Mouse (Mus musculus) hindbrain, embryonic 16.5 days (tissue): ENCODE results near the gene Osbp2. TPM values are rescaled to one million over a fixed set of nuclear protein-coding genes. Genes with fewer than 3 reads are reported as not detected.

Experiments
- ATAC-seq: fragments of 200-750 bp; cut with Nextera tagmentation; 2 replicates; pipeline ENCODE4 v1.8.0; 2017; ENCODE audit warnings: moderate TSS enrichment, moderate library complexity
- H3K27ac ChIP-seq: fragments of 300-500 bp; sonication (generic); 2 replicates; pipeline ENCODE4 v1.5.1; 2014; ENCODE audit warnings: low read depth, mild to moderate bottlenecking, control low read depth, low read length, moderate library complexity
- H3K27me3 ChIP-seq: fragments of 300-500 bp; sonication (generic); replicated peaks from 2 replicates; pipeline ENCODE4 v1.6.1; 2014; ENCODE audit warnings: low read length; ENCODE audit not compliant: control insufficient read depth, insufficient read depth
- H3K36me3 ChIP-seq: fragments of 300-500 bp; sonication (generic); 2 replicates; pipeline ENCODE4 v1.6.1; 2014; ENCODE audit warnings: mild to moderate bottlenecking, low read length, moderate library complexity, mixed read lengths; ENCODE audit not compliant: control insufficient read depth, insufficient read depth
- H3K4me1 ChIP-seq: fragments of 300-500 bp; sonication (generic); 2 replicates; pipeline ENCODE4 v1.6.1; 2014; ENCODE audit warnings: low read depth, low read length; ENCODE audit not compliant: control insufficient read depth, insufficient read depth
- H3K4me2 ChIP-seq: fragments of 300-500 bp; sonication (generic); 2 replicates; pipeline ENCODE4 v1.6.1; 2014; ENCODE audit warnings: mild to moderate bottlenecking, low read length, control low read depth, moderate library complexity
- H3K4me3 ChIP-seq: fragments of 300-500 bp; sonication (generic); 2 replicates; pipeline ENCODE4 v1.5.1; 2014; ENCODE audit warnings: mild to moderate bottlenecking, low read length, control low read depth, moderate library complexity
- H3K9ac ChIP-seq: fragments of 300-500 bp; sonication (generic); 2 replicates; pipeline ENCODE4 v1.6.1; 2014; ENCODE audit warnings: low read depth, mild to moderate bottlenecking, control low read depth, low read length, moderate library complexity
- H3K9me3 ChIP-seq: fragments of 300-500 bp; sonication (generic); 2 replicates; pipeline ENCODE4 v1.6.1; 2014; ENCODE audit warnings: mild to moderate bottlenecking, low read length, moderate library complexity; ENCODE audit not compliant: control insufficient read depth
- WGBS: fragments of 180-500 bp; shearing (Covaris S2); extraction: QIAGEN DNeasy Blood & Tissue Kit; methylation state at CpG from one replicate; pipeline ENCODE4 v1.1.7; 2014; 5-methylcytosine and 5-hydroxymethylcytosine counted together
- polyA plus RNA-seq: library from polyadenylated mRNA; unstranded; fragments of >200 nt; fragmentation: Nextera tagmentation; extraction: Ambion mirVana; gene quantifications from 2 replicates; pipeline ENCODE4 v1.2.1, GENCODE M21; 2015

Osbp2 gene
- polyA plus RNA-seq, 1 experiment from 2014 or later: 34.8 TPM

GRCm38 (mm10) chr11:3697441-3697840 is 166.3 kb downstream of the Osbp2 start:
- Histone ChIP-seq H3K27me3 (no peaks in the 10 kb centered on the region), H3K4me3 (no peak overlapping the region), H3K27ac (no peak overlapping the region), H3K4me1 (no peaks in the 10 kb centered on the region), H3K4me2 (no peak overlapping the region), H3K9me3 (no peaks in the 10 kb centered on the region), H3K9ac (no peak overlapping the region), H3K36me3 (no peaks in the 10 kb centered on the region; the same call in 1 of the 2 replicates)
- no peak for ATAC-seq
- 85% methylated on average over 3 of the region's 3 CpGs for WGBS

- Histone ChIP-seq H3K4me3 (no peak overlapping the region), H3K27me3 (no peaks in the 10 kb centered on the region), H3K9ac (no peak overlapping the region), H3K9me3 (no peaks in the 10 kb centered on the region), H3K27ac (no peak overlapping the region), H3K4me2 (no peak overlapping the region), H3K4me1 (no peaks in the 10 kb centered on the region), H3K36me3 (no peaks in the 10 kb centered on the region; the same call in 1 of the 2 replicates)
- ATAC-seq: no peak
- 75% methylated on average over 5 of the region's 5 CpGs for WGBS
Measured at GRCm38 (mm10) chr11:3696086-3696616, 167.6 kb downstream of the Osbp2 start.

GRCm38 (mm10) chr11:3691746-3692145 is 172.0 kb downstream of the Osbp2 start:
- WGBS: 77% methylated on average over 2 of the region's 2 CpGs
- no peak overlapping the region for H3K4me3 ChIP-seq

GRCm38 (mm10) chr11:3686885-3687284 is 176.8 kb downstream of the Osbp2 start:
- Histone ChIP-seq H3K4me3 (no peak overlapping the region), H3K27ac (no peak overlapping the region), H3K4me1 (no peaks in the 10 kb centered on the region), H3K9ac (no peak overlapping the region), H3K27me3 (no peaks in the 10 kb centered on the region), H3K36me3 (peaks cover 53% of the 10 kb centered on the region), H3K9me3 (no peaks in the 10 kb centered on the region), H3K4me2 (no peak overlapping the region)
- no peak for ATAC-seq
- WGBS: 86% methylated on average over 2 of the region's 2 CpGs

More at GRCm38 (mm10) chr11:3691746-3692145, 172.0 kb downstream of the Osbp2 start:
- no peaks in the 10 kb centered on the region for H3K9me3 ChIP-seq
- H3K36me3 ChIP-seq: peaks cover 26% of the 10 kb centered on the region
- H3K4me1 ChIP-seq: no peaks in the 10 kb centered on the region
- H3K27me3 ChIP-seq: no peaks in the 10 kb centered on the region
- ATAC-seq: no peak
- H3K4me2 ChIP-seq: no peak overlapping the region
- H3K9ac ChIP-seq: no peak overlapping the region
- H3K27ac ChIP-seq: no peak overlapping the region

GRCm38 (mm10) chr11:3686318-3686717 is 177.4 kb downstream of the Osbp2 start:
- ATAC-seq: no peak
- H3K27ac ChIP-seq: no peak overlapping the region
- H3K9ac ChIP-seq: no peak overlapping the region
- peaks cover 56% of the 10 kb centered on the region for H3K36me3 ChIP-seq
- no peaks in the 10 kb centered on the region for H3K9me3 ChIP-seq
- no peak overlapping the region for H3K4me3 ChIP-seq
- WGBS: 95% methylated on average over 2 of the region's 2 CpGs
- no peaks in the 10 kb centered on the region for H3K27me3 ChIP-seq
- H3K4me1 ChIP-seq: no peaks in the 10 kb centered on the region
- no peak overlapping the region for H3K4me2 ChIP-seq

DNA sequence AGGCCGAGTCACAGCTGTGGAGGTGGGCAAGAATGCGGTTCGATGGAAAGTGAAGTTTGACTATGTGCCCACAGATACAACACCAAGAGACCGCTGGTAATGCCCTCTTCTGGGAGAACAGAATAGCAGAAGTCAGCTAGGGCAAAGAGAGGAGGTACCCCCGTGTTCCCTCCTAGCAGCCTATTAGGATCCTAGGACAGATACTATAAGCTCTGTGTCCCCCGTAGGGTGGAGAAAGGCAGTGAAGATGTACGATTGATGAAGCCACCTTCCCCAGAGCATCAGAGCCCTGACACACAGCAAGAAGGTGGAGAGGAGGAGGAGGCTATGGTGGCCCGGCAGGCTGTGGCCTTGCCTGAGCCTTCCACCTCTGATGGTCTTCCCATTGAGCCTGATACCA is 178.3 kb downstream of the Osbp2 start:
- H3K36me3 ChIP-seq: peaks cover 60% of the 10 kb centered on the region
- WGBS: 93% methylated on average over 8 of the region's 8 CpGs

GRCm38 (mm10) chr11:3684723-3685430 is 178.8 kb downstream of the Osbp2 start:
- Histone ChIP-seq H3K27me3 (no peaks in the 10 kb centered on the region), H3K27ac (no peak overlapping the region), H3K9ac (no peak overlapping the region), H3K4me3 (no peak overlapping the region), H3K4me2 (no peak overlapping the region), H3K36me3 (peaks cover 64% of the 10 kb centered on the region), H3K9me3 (no peaks in the 10 kb centered on the region), H3K4me1 (no peaks in the 10 kb centered on the region)
- no peak for ATAC-seq
- 95% methylated on average over 5 of the region's 5 CpGs for WGBS

More for the DNA sequence above, 178.3 kb downstream of the Osbp2 start:
- H3K4me1 ChIP-seq: no peaks in the 10 kb centered on the region
- H3K4me3 ChIP-seq: no peak overlapping the region
- no peak overlapping the region for H3K9ac ChIP-seq
- H3K9me3 ChIP-seq: no peaks in the 10 kb centered on the region
- ATAC-seq: no peak
- H3K4me2 ChIP-seq: no peak overlapping the region
- no peaks in the 10 kb centered on the region for H3K27me3 ChIP-seq
- no peak overlapping the region for H3K27ac ChIP-seq

- no peak overlapping the region for H3K4me3 ChIP-seq
- H3K4me1 ChIP-seq: no peaks in the 10 kb centered on the region
- no peak overlapping the region for H3K4me2 ChIP-seq
- H3K9ac ChIP-seq: no peak overlapping the region
- H3K27ac ChIP-seq: no peak overlapping the region
- ATAC-seq: no peak
- H3K36me3 ChIP-seq: peaks cover 58% of the 10 kb centered on the region
- no peaks in the 10 kb centered on the region for H3K27me3 ChIP-seq
- no peaks in the 10 kb centered on the region for H3K9me3 ChIP-seq
- 96% methylated on average over 1 of the region's 1 CpGs for WGBS
Measured at GRCm38 (mm10) chr11:3684232-3684631, 179.5 kb downstream of the Osbp2 start.

- no peaks in the 10 kb centered on the region for H3K4me1 ChIP-seq
- no peak overlapping the region for H3K4me3 ChIP-seq
- H3K27me3 ChIP-seq: no peaks in the 10 kb centered on the region
- WGBS: 93% methylated on average over 11 of the region's 11 CpGs
- peaks cover 58% of the 10 kb centered on the region for H3K36me3 ChIP-seq
- no peak for ATAC-seq
- no peak overlapping the region for H3K27ac ChIP-seq
- no peaks in the 10 kb centered on the region for H3K9me3 ChIP-seq
- no peak overlapping the region for H3K4me2 ChIP-seq
- H3K9ac ChIP-seq: no peak overlapping the region
Measured at GRCm38 (mm10) chr11:3683696-3684095, 180.0 kb downstream of the Osbp2 start.
